In the genomic region with DNA sequence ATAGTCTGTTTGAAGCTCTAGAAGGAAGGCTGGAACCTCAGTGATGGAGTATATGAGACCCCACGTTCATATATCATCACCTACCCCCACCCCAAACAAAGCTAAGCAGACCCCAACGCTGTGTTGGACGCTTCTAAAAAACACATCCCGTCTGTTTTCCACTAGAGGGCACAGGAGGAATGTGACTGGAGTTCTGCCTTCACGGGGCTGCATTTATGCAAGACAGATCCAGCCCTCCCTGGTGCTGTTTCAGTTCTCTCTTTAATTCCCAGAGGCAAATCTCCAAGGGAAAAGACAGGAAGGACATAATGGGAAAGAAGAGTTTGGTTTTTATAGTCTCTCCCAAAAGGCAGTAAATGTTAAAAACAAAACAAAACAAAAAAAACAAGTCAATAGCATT, we compare ENCODE assay signal across 8 mouse cellular contexts. TPM values are rescaled to one million over a fixed set of nuclear protein-coding genes. Genes with fewer than 3 reads are reported as not detected.
DNase-seq lines count a peak whose midpoint lies in the region; ATAC-seq and TF ChIP-seq lines count a peak whose summit lies in the region.
"Had no signal": no experiment of that assay in that cellular context is flagged by ENCODE, and none has a peak within 500 bp of the region (broad histone marks: within the 10 kb centered on the region; RNA-seq: fewer than 3 reads in every experiment).

No protein-coding gene starts in this region.

- DNase-seq in layer of hippocampus, adult 2 months (ENCODE audit: low spot score in 2 of 2): peak; percentile 45 to 60
- no peak for DNase-seq in layer of hippocampus, adult 9-10 months (ENCODE audit: low spot score)
- peak; percentile 36 for DNase-seq in NIH3T3 (ENCODE audit: low read depth)
- DNase-seq in cerebellum, adult 9-10 months: peak; percentile 71
- DNase-seq in Muller cell, postnatal 12 days (ENCODE audit: inconsistent ontology term): no peak

- no peaks in the 10 kb centered on the region for H3K4me1 ChIP-seq in hindbrain, embryonic 16.5 days (ENCODE audit: control insufficient read depth, insufficient read depth, low read depth, low read length)
- no peaks in the 10 kb centered on the region for H3K4me1 ChIP-seq in neural tube, embryonic 13.5 days (replicated peaks)

- peak; percentile 83 for TF ChIP-seq CTCF in layer of hippocampus, adult 2 months (conservative IDR thresholded peaks at IDR 0.05)

- peak overlapping the region; percentile 62; the same call in 1 of the 2 replicates for H3K27ac ChIP-seq in layer of hippocampus, adult 2 months
- no peak overlapping the region for H3K27ac ChIP-seq in hindbrain, embryonic 16.5 days (ENCODE audit: low read depth, low read length)
- no peak overlapping the region for H3K27ac ChIP-seq in neural tube, embryonic 13.5 days (replicated peaks)

- no peak overlapping the region for H3K4me2 ChIP-seq in hindbrain, embryonic 16.5 days (ENCODE audit: low read length)
- no peak overlapping the region for H3K4me2 ChIP-seq in neural tube, embryonic 13.5 days

- H3K4me3 ChIP-seq in layer of hippocampus, adult 2 months: no peak overlapping the region
- no peak overlapping the region for H3K4me3 ChIP-seq in hindbrain, embryonic 16.5 days (ENCODE audit: low read length)
- no peak overlapping the region for H3K4me3 ChIP-seq in neural tube, embryonic 13.5 days
- H3K4me3 ChIP-seq: erythroblast, embryonic 14.5 days had no signal

- no peaks in the 10 kb centered on the region for H3K9me3 ChIP-seq in hindbrain, embryonic 16.5 days (ENCODE audit: control insufficient read depth, low read length)
- no peaks in the 10 kb centered on the region for H3K9me3 ChIP-seq in neural tube, embryonic 13.5 days

- 31% methylated on average over 5 of the region's 5 CpGs for WGBS in hindbrain, embryonic 16.5 days
- WGBS in neural tube, embryonic 13.5 days: 29% methylated on average over 5 of the region's 5 CpGs

- H3K9ac ChIP-seq in hindbrain, embryonic 16.5 days (ENCODE audit: low read depth, low read length): no peak overlapping the region
- H3K9ac ChIP-seq in neural tube, embryonic 13.5 days: no peak overlapping the region

- no peaks in the 10 kb centered on the region for H3K27me3 ChIP-seq in hindbrain, embryonic 16.5 days (replicated peaks; ENCODE audit: control insufficient read depth, insufficient read depth, low read length)
- H3K27me3 ChIP-seq in neural tube, embryonic 13.5 days: no peaks in the 10 kb centered on the region

- peak; percentile 84 for ATAC-seq in hindbrain, embryonic 16.5 days
- peak; percentile 90 for ATAC-seq in neural tube, embryonic 13.5 days (ENCODE audit: low read depth)

- peaks cover 27% of the 10 kb centered on the region for H3K36me3 ChIP-seq in hindbrain, embryonic 16.5 days (ENCODE audit: control insufficient read depth, insufficient read depth, low read length)
- peaks cover 62% of the 10 kb centered on the region for H3K36me3 ChIP-seq in neural tube, embryonic 13.5 days

RNA-seq across cellular contexts. Expression of gene Oxct1, which starts 30.4 kb away (rescaled TPM):
- total RNA-seq in layer of hippocampus, adult 2 months (2021): 100 to 1,000 TPM; 271 to 283 TPM
- polyA plus RNA-seq in hindbrain, embryonic 16.5 days (2015; fragmentation: Nextera tagmentation; extraction: Ambion mirVana): 412 and 495 TPM in 2 replicates
- 232 and 240 TPM in 2 replicates for polyA plus RNA-seq in neural tube, embryonic 13.5 days (2015; fragmentation: Nextera tagmentation; extraction: Ambion mirVana)

Comparison
In these comparisons a context has a peak if more than half of its experiments do, and no peak if none do; other contexts are left out.
1. DNase-seq: peak in layer of hippocampus, adult 2 months (2 of 2), NIH3T3 (single experiment) and cerebellum, adult 9-10 months (single experiment); none in layer of hippocampus, adult 9-10 months (single experiment) and Muller cell, postnatal 12 days (single experiment).